Mouse (Mus musculus): ENCODE data around the gene Cpm. TPM values are rescaled to one million over a fixed set of nuclear protein-coding genes. Genes with fewer than 3 reads are reported as not detected.

Gene Cpm
- polyA plus RNA-seq, 1 experiment from 2014 or later, result 28.9 TPM

- Histone ChIP-seq H3K27me3 (ENCODE audit: control insufficient read depth, insufficient read depth, low read length) (no peaks in the 10 kb centered on the region), H3K36me3 (ENCODE audit: control insufficient read depth, insufficient read depth, low read length) (no peaks in the 10 kb centered on the region), H3K4me3 (ENCODE audit: low read length) (no peak overlapping the region), H3K4me1 (ENCODE audit: control insufficient read depth, insufficient read depth, low read length) (no peaks in the 10 kb centered on the region), H3K9ac (ENCODE audit: low read depth, low read length) (no peak overlapping the region), H3K9me3 (ENCODE audit: control insufficient read depth, low read length) (no peaks in the 10 kb centered on the region), H3K27ac (ENCODE audit: low read depth, low read length) (no peak overlapping the region), H3K4me2 (replicated peaks; ENCODE audit: low read depth, low read length) (no peak overlapping the region; the same call in 1 of the 2 replicates)
- WGBS, result 17% methylated on average over 9 of the region's 9 CpGs
- no peak for ATAC-seq (ENCODE audit: low FRiP score, low TSS enrichment)
Observed at GRCm38 (mm10) chr10:117591766-117592165, 37.5 kb upstream of the Cpm start.

GRCm38 (mm10) chr10:117592306-117593040, 36.8 kb upstream of the Cpm start:
- Histone ChIP-seq H3K27ac (ENCODE audit: low read depth, low read length) (no peak overlapping the region), H3K27me3 (ENCODE audit: control insufficient read depth, insufficient read depth, low read length) (no peaks in the 10 kb centered on the region), H3K36me3 (ENCODE audit: control insufficient read depth, insufficient read depth, low read length) (no peaks in the 10 kb centered on the region), H3K9me3 (ENCODE audit: control insufficient read depth, low read length) (no peaks in the 10 kb centered on the region), H3K4me1 (ENCODE audit: control insufficient read depth, insufficient read depth, low read length) (no peaks in the 10 kb centered on the region), H3K4me3 (ENCODE audit: low read length) (no peak overlapping the region), H3K4me2 (replicated peaks; ENCODE audit: low read depth, low read length) (no peak overlapping the region), H3K9ac (ENCODE audit: low read depth, low read length) (no peak overlapping the region)
- 72% methylated on average over 7 of the region's 7 CpGs for WGBS
- ATAC-seq (ENCODE audit: low FRiP score, low TSS enrichment), result no peak

GRCm38 (mm10) chr10:117593041-117593570, 36.2 kb upstream of the Cpm start:
- H3K4me1 ChIP-seq (ENCODE audit: control insufficient read depth, insufficient read depth, low read length), result no peaks in the 10 kb centered on the region
- H3K27ac ChIP-seq (ENCODE audit: low read depth, low read length), result no peak overlapping the region
- H3K9ac ChIP-seq (ENCODE audit: low read depth, low read length), result no peak overlapping the region
- no peak for ATAC-seq (ENCODE audit: low FRiP score, low TSS enrichment)
- H3K4me3 ChIP-seq (ENCODE audit: low read length), result no peak overlapping the region
- H3K27me3 ChIP-seq (ENCODE audit: control insufficient read depth, insufficient read depth, low read length), result no peaks in the 10 kb centered on the region
- no peak overlapping the region for H3K4me2 ChIP-seq (replicated peaks; ENCODE audit: low read depth, low read length)
- 94% methylated on average over 5 of the region's 5 CpGs for WGBS
- H3K9me3 ChIP-seq (ENCODE audit: control insufficient read depth, low read length), result no peaks in the 10 kb centered on the region
- H3K36me3 ChIP-seq (ENCODE audit: control insufficient read depth, insufficient read depth, low read length), result no peaks in the 10 kb centered on the region

GRCm38 (mm10) chr10:117593857-117594256, 35.4 kb upstream of the Cpm start:
- Histone ChIP-seq H3K9ac (ENCODE audit: low read depth, low read length) (no peak overlapping the region), H3K9me3 (ENCODE audit: control insufficient read depth, low read length) (no peaks in the 10 kb centered on the region), H3K36me3 (ENCODE audit: control insufficient read depth, insufficient read depth, low read length) (no peaks in the 10 kb centered on the region), H3K27ac (ENCODE audit: low read depth, low read length) (no peak overlapping the region), H3K27me3 (ENCODE audit: control insufficient read depth, insufficient read depth, low read length) (no peaks in the 10 kb centered on the region), H3K4me3 (ENCODE audit: low read length) (no peak overlapping the region), H3K4me1 (ENCODE audit: control insufficient read depth, insufficient read depth, low read length) (no peaks in the 10 kb centered on the region), H3K4me2 (replicated peaks; ENCODE audit: low read depth, low read length) (no peak overlapping the region)
- 94% methylated on average over 13 of the region's 13 CpGs for WGBS
- no peak for ATAC-seq (ENCODE audit: low FRiP score, low TSS enrichment)

- 90% methylated on average over 17 of the region's 17 CpGs for WGBS
- ATAC-seq (ENCODE audit: low FRiP score, low TSS enrichment), result no peak
- no peak overlapping the region for H3K9ac ChIP-seq (ENCODE audit: low read depth, low read length)
Observed at GRCm38 (mm10) chr10:117594291-117594850, 34.9 kb upstream of the Cpm start.

GRCm38 (mm10) chr10:117594913-117595312, 34.4 kb upstream of the Cpm start:
- Histone ChIP-seq H3K27ac (ENCODE audit: low read depth, low read length) (no peak overlapping the region), H3K36me3 (ENCODE audit: control insufficient read depth, insufficient read depth, low read length) (no peaks in the 10 kb centered on the region), H3K4me2 (replicated peaks; ENCODE audit: low read depth, low read length) (no peak overlapping the region), H3K4me1 (ENCODE audit: control insufficient read depth, insufficient read depth, low read length) (no peaks in the 10 kb centered on the region), H3K27me3 (ENCODE audit: control insufficient read depth, insufficient read depth, low read length) (no peaks in the 10 kb centered on the region), H3K9ac (ENCODE audit: low read depth, low read length) (no peak overlapping the region), H3K4me3 (ENCODE audit: low read length) (no peak overlapping the region), H3K9me3 (ENCODE audit: control insufficient read depth, low read length) (no peaks in the 10 kb centered on the region)
- no peak for ATAC-seq (ENCODE audit: low FRiP score, low TSS enrichment)
- WGBS, result 91% methylated on average over 13 of the region's 13 CpGs

More at GRCm38 (mm10) chr10:117594291-117594850, 34.9 kb upstream of the Cpm start:
- Histone ChIP-seq H3K27ac (ENCODE audit: low read depth, low read length) (no peak overlapping the region), H3K36me3 (ENCODE audit: control insufficient read depth, insufficient read depth, low read length) (no peaks in the 10 kb centered on the region), H3K27me3 (ENCODE audit: control insufficient read depth, insufficient read depth, low read length) (no peaks in the 10 kb centered on the region), H3K4me1 (ENCODE audit: control insufficient read depth, insufficient read depth, low read length) (no peaks in the 10 kb centered on the region), H3K4me3 (ENCODE audit: low read length) (no peak overlapping the region), H3K9me3 (ENCODE audit: control insufficient read depth, low read length) (no peaks in the 10 kb centered on the region), H3K4me2 (replicated peaks; ENCODE audit: low read depth, low read length) (no peak overlapping the region)

GRCm38 (mm10) chr10:117595442-117596164, 33.7 kb upstream of the Cpm start:
- H3K36me3 ChIP-seq (ENCODE audit: control insufficient read depth, insufficient read depth, low read length), result no peaks in the 10 kb centered on the region
- no peaks in the 10 kb centered on the region for H3K27me3 ChIP-seq (ENCODE audit: control insufficient read depth, insufficient read depth, low read length)
- no peak overlapping the region for H3K9ac ChIP-seq (ENCODE audit: low read depth, low read length)
- no peak overlapping the region for H3K27ac ChIP-seq (ENCODE audit: low read depth, low read length)
- 66% methylated on average over 13 of the region's 13 CpGs for WGBS
- H3K9me3 ChIP-seq (ENCODE audit: control insufficient read depth, low read length), result no peaks in the 10 kb centered on the region
- H3K4me3 ChIP-seq (ENCODE audit: low read length), result no peak overlapping the region
- no peak for ATAC-seq (ENCODE audit: low FRiP score, low TSS enrichment)
- H3K4me1 ChIP-seq (ENCODE audit: control insufficient read depth, insufficient read depth, low read length), result no peaks in the 10 kb centered on the region
- no peak overlapping the region for H3K4me2 ChIP-seq (replicated peaks; ENCODE audit: low read depth, low read length)

- Histone ChIP-seq H3K9ac (ENCODE audit: low read depth, low read length) (no peak overlapping the region), H3K36me3 (ENCODE audit: control insufficient read depth, insufficient read depth, low read length) (no peaks in the 10 kb centered on the region), H3K9me3 (ENCODE audit: control insufficient read depth, low read length) (no peaks in the 10 kb centered on the region), H3K27ac (ENCODE audit: low read depth, low read length) (no peak overlapping the region), H3K4me2 (replicated peaks; ENCODE audit: low read depth, low read length) (no peak overlapping the region), H3K4me3 (ENCODE audit: low read length) (no peak overlapping the region), H3K27me3 (ENCODE audit: control insufficient read depth, insufficient read depth, low read length) (no peaks in the 10 kb centered on the region), H3K4me1 (ENCODE audit: control insufficient read depth, insufficient read depth, low read length) (no peaks in the 10 kb centered on the region)
- 84% methylated on average over 9 of the region's 9 CpGs for WGBS
- no peak for ATAC-seq (ENCODE audit: low FRiP score, low TSS enrichment)
Observed at GRCm38 (mm10) chr10:117596165-117596735, 33.0 kb upstream of the Cpm start.

Data from kidney, embryonic 14.5 days (tissue).